In the genomic region with DNA sequence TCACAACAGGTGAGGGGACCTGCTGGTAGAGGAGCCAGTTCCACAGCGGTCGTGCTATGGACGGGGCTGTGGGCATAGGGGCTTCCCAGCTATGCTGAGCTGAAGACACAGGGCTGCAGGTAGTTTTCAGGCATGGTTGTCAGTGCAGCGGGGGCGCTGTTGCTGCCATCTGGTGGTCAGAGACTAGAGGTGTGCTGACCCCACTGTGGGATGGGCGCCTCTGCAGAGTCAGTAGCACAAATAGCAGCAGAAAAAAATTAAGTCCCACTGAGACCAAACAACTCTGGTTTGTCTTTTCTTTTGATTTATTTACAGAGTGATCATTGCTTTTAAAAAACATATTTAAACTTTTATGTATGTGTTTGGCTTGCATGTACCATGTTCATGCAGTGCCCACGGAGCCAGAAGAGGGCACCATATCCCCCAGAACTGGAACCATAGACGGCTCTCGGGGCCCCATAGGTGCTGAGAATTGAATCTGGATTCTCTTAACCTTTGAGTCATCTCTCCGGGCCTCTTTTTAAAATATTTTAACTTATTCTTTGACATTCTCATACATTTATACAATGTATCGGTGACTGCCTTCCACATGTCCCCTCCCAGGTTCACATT, we compare ENCODE assay signal across 8 mouse cellular contexts. TPM values are rescaled to one million over a fixed set of nuclear protein-coding genes. Genes with fewer than 3 reads are reported as not detected.
DNase-seq lines count a peak whose midpoint lies in the region; ATAC-seq and TF ChIP-seq lines count a peak whose summit lies in the region.

No protein-coding gene starts in this region.

- peak; percentile 47 for TF ChIP-seq RAD21 in CH12.LX (IDR thresholded peaks at IDR 0.05; ENCODE audit: low read depth, low read length)

- TF ChIP-seq EP300 in CH12.LX (IDR thresholded peaks at IDR 0.05; ENCODE audit: low read length) = no peak
- no peak for TF ChIP-seq EP300 in heart, postnatal 0 days (IDR thresholded peaks at IDR 0.05; ENCODE audit: low read depth)
- no peak for TF ChIP-seq EP300 in liver, embryonic 14.5 days (IDR thresholded peaks at IDR 0.05; ENCODE audit: low read depth)

- no peak overlapping the region for H3K9ac ChIP-seq in CH12.LX (ENCODE audit: insufficient read depth, low read depth)
- H3K9ac ChIP-seq in heart, postnatal 0 days (replicated peaks; ENCODE audit: low read depth, low read length) = no peak overlapping the region
- H3K9ac ChIP-seq in liver, embryonic 14.5 days (replicated peaks) = no peak overlapping the region
- no peak overlapping the region for H3K9ac ChIP-seq in neural tube, embryonic 12.5 days

- H3K4me1 ChIP-seq in CH12.LX (ENCODE audit: control insufficient read depth in 1 of 2, insufficient read depth in 2 of 2) = peaks cover 0 to 3% of the 10 kb centered on the region in 2 experiments; a peak in 3 of 4 replicates
- H3K4me1 ChIP-seq in heart, postnatal 0 days (ENCODE audit: control insufficient read depth, insufficient read depth) = no peaks in the 10 kb centered on the region
- H3K4me1 ChIP-seq in liver, embryonic 14.5 days (replicated peaks; ENCODE audit: control insufficient read depth in 2 of 2, insufficient read depth in 2 of 2, low read length in 1 of 2) = no peaks in the 10 kb centered on the region
- H3K4me1 ChIP-seq in neural tube, embryonic 12.5 days = peaks cover 15% of the 10 kb centered on the region

- H3K27me3 ChIP-seq in CH12.LX (replicated peaks) = no peaks in the 10 kb centered on the region
- H3K27me3 ChIP-seq in heart, postnatal 0 days (ENCODE audit: control insufficient read depth, insufficient read depth, low read length) = no peaks in the 10 kb centered on the region
- H3K27me3 ChIP-seq in liver, embryonic 14.5 days (ENCODE audit: control insufficient read depth, insufficient read depth, low read length) = no peaks in the 10 kb centered on the region
- no peaks in the 10 kb centered on the region for H3K27me3 ChIP-seq in neural tube, embryonic 12.5 days (replicated peaks)

- peak; percentile 82 for DNase-seq in CH12.LX (ENCODE audit: extremely low read depth)
- DNase-seq in brain, embryonic 14.5 days (ENCODE audit: low read depth) = peak; percentile 87
- peak; percentile 64 for DNase-seq in heart, postnatal 0 days (ENCODE audit: low spot score)
- DNase-seq in kidney, postnatal 25 days = peak; percentile 74 to 81
- DNase-seq in liver, embryonic 14.5 days (ENCODE audit: low read depth in 3 of 3, low spot score in 3 of 3) = peak; percentile 29 to 50 (median 31)
- peak; percentile 49 for DNase-seq in testis, postnatal 14 days (ENCODE audit: low spot score)

- dilution Hi-C loops in CH12.LX (cut with MboI; ENCODE audit: extremely low pct_ligation_motif_present, extremely low pct_unique_long_range_greater_than_20kb, low sequenced_read_pairs) = no loop called here

- H3K9me3 ChIP-seq in CH12.LX (replicated peaks; ENCODE audit: low read length) = peaks cover 7% of the 10 kb centered on the region
- H3K9me3 ChIP-seq in heart, postnatal 0 days (replicated peaks; ENCODE audit: control insufficient read depth, low read length) = peaks cover 5% of the 10 kb centered on the region; the same call in 1 of the 2 replicates
- no peaks in the 10 kb centered on the region for H3K9me3 ChIP-seq in liver, embryonic 14.5 days (ENCODE audit: control insufficient read depth, low read length)
- no peaks in the 10 kb centered on the region for H3K9me3 ChIP-seq in neural tube, embryonic 12.5 days

- no peak overlapping the region for H3K4me2 ChIP-seq in CH12.LX (ENCODE audit: insufficient read depth, low read depth, poor library complexity, severe bottlenecking)
- H3K4me2 ChIP-seq in heart, postnatal 0 days (ENCODE audit: low read depth, low read length) = no peak overlapping the region
- H3K4me2 ChIP-seq in liver, embryonic 14.5 days (ENCODE audit: low read depth) = no peak overlapping the region
- peak overlapping the region; percentile 53 for H3K4me2 ChIP-seq in neural tube, embryonic 12.5 days (replicated peaks)

- in situ Hi-C loops in CH12.LX (cut with MboI; ENCODE audit: low pct_ligation_motif_present, low pct_unique_long_range_greater_than_20kb, low sequenced_read_pairs) = no loop called here

- no peak overlapping the region for H3K27ac ChIP-seq in CH12.LX (ENCODE audit: insufficient read depth, low read depth)
- no peak overlapping the region for H3K27ac ChIP-seq in heart, postnatal 0 days (ENCODE audit: low read depth)
- H3K27ac ChIP-seq in liver, embryonic 14.5 days = no peak overlapping the region
- H3K27ac ChIP-seq in neural tube, embryonic 12.5 days = no peak overlapping the region

- peaks cover 15 to 47% of the 10 kb centered on the region in 2 experiments for H3K36me3 ChIP-seq in CH12.LX (replicated peaks in 1 of 2; ENCODE audit: control insufficient read depth in 1 of 2, insufficient read depth in 1 of 2, low read length in 1 of 2)
- peaks cover 15% of the 10 kb centered on the region for H3K36me3 ChIP-seq in heart, postnatal 0 days (replicated peaks; ENCODE audit: control insufficient read depth, insufficient read depth, low read length)
- no peaks in the 10 kb centered on the region for H3K36me3 ChIP-seq in liver, embryonic 14.5 days (replicated peaks; ENCODE audit: control insufficient read depth, insufficient read depth, low read depth)
- H3K36me3 ChIP-seq in neural tube, embryonic 12.5 days = 0 out of 2 replicates have a peak, but pooled peaks cover 2% of the 10 kb centered on the region

- WGBS in heart, postnatal 0 days = 34% methylated on average over 11 of the region's 11 CpGs
- 20% methylated on average over 11 of the region's 11 CpGs for WGBS in liver, embryonic 14.5 days (ENCODE audit: insufficient replicate concordance)
- 26% methylated on average over 11 of the region's 11 CpGs for WGBS in neural tube, embryonic 12.5 days

- no peaks in the 10 kb centered on the region for H3K79me2 ChIP-seq in CH12.LX (replicated peaks; ENCODE audit: control insufficient read depth, extremely low read depth, insufficient read depth, poor library complexity, severe bottlenecking)

- ATAC-seq in erythroblast, adult 5-6 weeks (replicated peaks; ENCODE audit: low FRiP score, poor library complexity, severe bottlenecking) = peak; percentile 93
- ATAC-seq in heart, postnatal 0 days (ENCODE audit: insufficient read depth, low read depth) = peak; percentile 83
- peak; percentile 63; the same call in 1 of the 2 replicates for ATAC-seq in liver, embryonic 14.5 days (ENCODE audit: insufficient read depth)
- ATAC-seq in neural tube, embryonic 12.5 days (ENCODE audit: low FRiP score, low read depth) = peak; percentile 83

- TF ChIP-seq CTCF in CH12.LX (conservative IDR thresholded peaks at IDR 0.05 in 1 of 2, IDR thresholded peaks at IDR 0.05 in 1 of 2; ENCODE audit: low read depth in 2 of 2, low read length in 2 of 2) = peak; percentile 87 to 97
- peak; percentile 96 for TF ChIP-seq CTCF in brain, embryonic 14.5 days (IDR thresholded peaks at IDR 0.05; ENCODE audit: borderline replicate concordance, extremely low read depth, insufficient read depth, insufficient read length)
- peak; percentile 76 for TF ChIP-seq CTCF in heart, postnatal 0 days (IDR thresholded peaks at IDR 0.05; ENCODE audit: low read depth)
- peak; percentile 93 for TF ChIP-seq CTCF in liver, embryonic 14.5 days (IDR thresholded peaks at IDR 0.05; ENCODE audit: low read depth)

- no peak for TF ChIP-seq POLR2A in CH12.LX (IDR thresholded peaks at IDR 0.05; ENCODE audit: low read depth, low read length)
- no peak for TF ChIP-seq POLR2A in brain, embryonic 14.5 days (IDR thresholded peaks at IDR 0.05; ENCODE audit: borderline replicate concordance, extremely low read depth, insufficient read depth, insufficient read length, poor library complexity, severe bottlenecking)

- H3K4me3 ChIP-seq in CH12.LX (replicated peaks in 1 of 3; ENCODE audit: low read depth in 2 of 3, low read length in 2 of 3, poor library complexity in 1 of 3) = no peak overlapping the region
- H3K4me3 ChIP-seq in heart, postnatal 0 days (ENCODE audit: low read depth, low read length) = no peak overlapping the region
- H3K4me3 ChIP-seq in liver, embryonic 14.5 days (ENCODE audit: insufficient read depth in 1 of 2, low read depth in 2 of 2, low read length in 2 of 2) = no peak overlapping the region
- H3K4me3 ChIP-seq in neural tube, embryonic 12.5 days = peak overlapping the region; percentile 15

RNA-seq across cellular contexts. Expression of a gene that starts 8.3 kb away (rescaled TPM):
- total RNA-seq in CH12.LX (2012; rRNA removed) = 2.7 and 3.3 TPM in 2 replicates
- 1.4 and 1.9 TPM in 2 replicates for total RNA-seq in CH12.LX (2014; rRNA removed)
- polyA plus RNA-seq in CH12.LX (2012; ENCODE audit: insufficient read length, low read depth) = 1.6 and 2.6 TPM in 2 replicates
- polyA plus RNA-seq in brain, embryonic 14.5 days (2012; rRNA removed) = 10.0 TPM in 2 replicates
- not detected in 2 replicates for total RNA-seq in erythroblast, adult 5-6 weeks (2015; ENCODE audit: low replicate concordance)
- total RNA-seq in erythroblast, adult 5-6 weeks (2017; ENCODE audit: low replicate concordance) = 0.70 TPM in 1 of 2 replicates, not detected in the other
- 4.0 and 4.4 TPM in 2 replicates for total RNA-seq in heart, postnatal 0 days (2014; rRNA removed; ENCODE audit: low replicate concordance)
- 5.2 and 7.0 TPM in 2 replicates for polyA plus RNA-seq in heart, postnatal 0 days (2015; fragmentation: Nextera tagmentation; extraction: Ambion mirVana)
- polyA plus RNA-seq in liver, embryonic 14.5 days (2012; rRNA removed) = 1.2 TPM in 2 replicates
- polyA plus RNA-seq in liver, embryonic 14.5 days (2014; fragmentation: Nextera tagmentation; extraction: Ambion mirVana) = 1.1 and 1.2 TPM in 2 replicates
- 5.0 TPM in 2 replicates for polyA plus RNA-seq in neural tube, embryonic 12.5 days (2016; fragmentation: Nextera tagmentation; extraction: Ambion mirVana)

RNA-seq across cellular contexts. Expression of a gene that starts 8.3 kb away (rescaled TPM):
- total RNA-seq in CH12.LX (2012; rRNA removed) (9.6 and 10.6 TPM in 2 replicates), CH12.LX (2014; rRNA removed) (3.2 and 3.9 TPM in 2 replicates)
- 5.9 and 12.2 TPM in 2 replicates for polyA plus RNA-seq in CH12.LX (2012; ENCODE audit: insufficient read length, low read depth)
- polyA plus RNA-seq in brain, embryonic 14.5 days (2012; rRNA removed) = 3.6 and 5.8 TPM in 2 replicates
- total RNA-seq in erythroblast, adult 5-6 weeks (2015; ENCODE audit: low replicate concordance) = 0.77 and 4.2 TPM in 2 replicates
- 1.5 and 3.2 TPM in 2 replicates for total RNA-seq in erythroblast, adult 5-6 weeks (2017; ENCODE audit: low replicate concordance)
- total RNA-seq in heart, postnatal 0 days (2014; rRNA removed; ENCODE audit: low replicate concordance) = 3.1 and 14.8 TPM in 2 replicates
- polyA plus RNA-seq in heart, postnatal 0 days (2015; fragmentation: Nextera tagmentation; extraction: Ambion mirVana) = 4.7 and 6.5 TPM in 2 replicates
- polyA plus RNA-seq in liver, embryonic 14.5 days (2012; rRNA removed) = 1.2 and 1.3 TPM in 2 replicates
- polyA plus RNA-seq in liver, embryonic 14.5 days (2014; fragmentation: Nextera tagmentation; extraction: Ambion mirVana) = 1.3 and 2.2 TPM in 2 replicates
- 3.8 and 5.2 TPM in 2 replicates for polyA plus RNA-seq in neural tube, embryonic 12.5 days (2016; fragmentation: Nextera tagmentation; extraction: Ambion mirVana)

RNA-seq across cellular contexts. Expression of a gene that starts 29.3 kb away (rescaled TPM):
- 12.4 and 23.2 TPM in 2 replicates for total RNA-seq in CH12.LX (2012; rRNA removed)
- total RNA-seq in CH12.LX (2014; rRNA removed) = 3.6 and 4.2 TPM in 2 replicates
- polyA plus RNA-seq in CH12.LX (2012; ENCODE audit: insufficient read length, low read depth) = 8.2 and 11.2 TPM in 2 replicates
- 2.3 and 2.8 TPM in 2 replicates for polyA plus RNA-seq in brain, embryonic 14.5 days (2012; rRNA removed)
- total RNA-seq in erythroblast, adult 5-6 weeks (2015; ENCODE audit: low replicate concordance) = 90.7 and 93.4 TPM in 2 replicates
- 77.5 and 79.4 TPM in 2 replicates for total RNA-seq in erythroblast, adult 5-6 weeks (2017; ENCODE audit: low replicate concordance)
- 36.7 and 45.4 TPM in 2 replicates for total RNA-seq in heart, postnatal 0 days (2014; rRNA removed; ENCODE audit: low replicate concordance)
- 3.4 and 4.5 TPM in 2 replicates for polyA plus RNA-seq in heart, postnatal 0 days (2015; fragmentation: Nextera tagmentation; extraction: Ambion mirVana)
- 5.4 and 6.5 TPM in 2 replicates for polyA plus RNA-seq in liver, embryonic 14.5 days (2012; rRNA removed)
- 4.9 and 5.8 TPM in 2 replicates for polyA plus RNA-seq in liver, embryonic 14.5 days (2014; fragmentation: Nextera tagmentation; extraction: Ambion mirVana)
- 1.5 and 1.6 TPM in 2 replicates for polyA plus RNA-seq in neural tube, embryonic 12.5 days (2016; fragmentation: Nextera tagmentation; extraction: Ambion mirVana)

RNA-seq across cellular contexts. Expression of a gene that starts 56.1 kb away (rescaled TPM):
- total RNA-seq in CH12.LX (2012; rRNA removed) (0.63 and 1.1 TPM in 2 replicates), CH12.LX (2014; rRNA removed) (not detected in 2 replicates)
- polyA plus RNA-seq in CH12.LX (2012; ENCODE audit: insufficient read length, low read depth) = 0.16 TPM in 1 of 2 replicates, not detected in the other
- polyA plus RNA-seq in brain, embryonic 14.5 days (2012; rRNA removed) = 0.18 and 0.22 TPM in 2 replicates
- not detected in 2 replicates for total RNA-seq in erythroblast, adult 5-6 weeks (2015; ENCODE audit: low replicate concordance)
- not detected in 2 replicates for total RNA-seq in erythroblast, adult 5-6 weeks (2017; ENCODE audit: low replicate concordance)
- total RNA-seq in heart, postnatal 0 days (2014; rRNA removed; ENCODE audit: low replicate concordance) = 0.66 and 1.2 TPM in 2 replicates
- 0.41 and 0.48 TPM in 2 replicates for polyA plus RNA-seq in heart, postnatal 0 days (2015; fragmentation: Nextera tagmentation; extraction: Ambion mirVana)
- polyA plus RNA-seq in liver, embryonic 14.5 days (2012; rRNA removed) = 0.17 and 0.21 TPM in 2 replicates
- 0.18 and 0.23 TPM in 2 replicates for polyA plus RNA-seq in liver, embryonic 14.5 days (2014; fragmentation: Nextera tagmentation; extraction: Ambion mirVana)
- 0.06 and 0.15 TPM in 2 replicates for polyA plus RNA-seq in neural tube, embryonic 12.5 days (2016; fragmentation: Nextera tagmentation; extraction: Ambion mirVana)

Comparison
In these comparisons a context has a peak if more than half of its experiments do, and no peak if none do; other contexts are left out.
1. DNase-seq: peak in every context shown above with its lines; median percentile 87 in brain, embryonic 14.5 days; 82 in CH12.LX; 78 in kidney, postnatal 25 days; 64 in heart, postnatal 0 days; 49 in testis, postnatal 14 days; 31 in liver, embryonic 14.5 days.